Mouse (Mus musculus) retina, postnatal 7 days (tissue): Measurements from ENCODE around the gene Pml.
A peak's percentile ranks its signal among the peaks of the same experiment; 100 is the strongest.
"Not testable (repeated sequence)": the region's sequence is repeated elsewhere in the genome, so short reads cannot be mapped to it uniquely, and the experiment has no call there.

ENCODE experiments used
- DNase-seq: peaks from one replicate; pipeline ENCODE4 v3.0.0-alpha.2; 2012; ENCODE audit warnings: low read depth, low spot score

Gene Pml

GRCm38 (mm10) chr9:58271551-58271950 lies 22.0 kb upstream of the Pml start:
- DNase-seq: not testable (repeated sequence)

- DNase-seq: no peak
Observed at GRCm38 (mm10) chr9:58271109-58271508, 21.5 kb upstream of the Pml start.

DNA sequence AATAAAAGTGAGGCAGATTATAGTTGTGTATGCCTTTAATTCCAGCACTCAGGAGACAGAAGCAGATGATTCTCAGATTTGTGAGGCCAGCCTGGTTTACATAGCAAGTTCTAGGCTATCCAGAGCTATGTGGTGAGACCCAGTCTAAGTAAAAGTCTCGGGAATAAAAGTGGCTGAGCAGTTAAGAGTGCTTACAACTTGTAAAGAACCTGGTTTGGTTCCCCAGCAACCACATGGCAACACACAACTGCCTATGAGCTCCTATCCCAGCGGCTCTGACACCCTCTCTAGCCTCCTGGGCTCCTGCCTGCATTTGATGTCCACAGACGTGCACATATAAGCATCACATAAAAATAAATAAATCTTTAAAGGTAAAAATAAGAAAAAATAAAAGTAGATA lies 20.5 kb upstream of the Pml start:
- DNase-seq: no peak

DNA sequence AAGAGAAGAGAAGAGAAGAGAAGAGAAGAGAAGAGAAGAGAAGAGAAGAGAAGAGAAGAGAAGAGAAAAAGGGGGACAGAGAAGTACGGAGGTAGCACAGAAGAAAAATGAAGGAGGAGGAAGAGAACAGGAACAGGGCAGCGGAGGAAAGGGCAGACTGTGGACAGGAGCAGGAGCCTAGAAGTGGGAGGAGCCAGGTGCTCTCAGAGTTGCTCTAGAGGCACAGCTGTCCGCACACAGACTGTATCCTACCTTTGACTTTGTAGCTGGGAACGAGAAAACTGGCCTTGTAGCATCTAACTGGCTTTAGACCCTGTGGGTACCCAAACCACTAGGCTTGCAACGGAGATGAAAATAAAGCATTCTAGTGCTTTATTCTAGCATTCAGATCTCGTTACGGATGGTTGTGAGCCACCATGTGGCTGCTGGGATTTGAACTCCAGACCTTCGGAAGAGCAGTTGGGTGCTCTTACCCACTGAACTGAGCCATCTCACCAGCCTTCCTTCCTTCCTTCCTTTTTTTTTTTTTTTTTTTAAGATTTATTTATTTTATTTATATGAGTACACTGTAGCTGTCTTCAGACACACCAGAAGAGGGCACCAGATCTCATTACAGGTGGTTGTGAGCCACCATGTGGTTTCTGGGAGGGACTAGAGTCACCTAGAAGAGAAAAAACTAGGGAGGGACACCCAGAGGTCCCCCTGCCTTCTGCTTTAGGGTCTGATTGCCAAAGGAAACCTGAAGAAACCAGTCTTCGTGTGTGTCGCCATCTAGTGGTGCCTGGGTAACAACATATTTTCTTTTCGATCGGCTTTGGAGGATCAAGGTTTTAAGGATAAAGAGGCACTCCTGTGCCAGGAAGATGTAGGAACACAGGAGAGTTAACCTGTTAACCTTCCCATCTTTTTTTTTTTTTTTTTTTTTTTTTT lies 19.1 kb upstream of the Pml start:
- peak; percentile 58 for DNase-seq

DNA sequence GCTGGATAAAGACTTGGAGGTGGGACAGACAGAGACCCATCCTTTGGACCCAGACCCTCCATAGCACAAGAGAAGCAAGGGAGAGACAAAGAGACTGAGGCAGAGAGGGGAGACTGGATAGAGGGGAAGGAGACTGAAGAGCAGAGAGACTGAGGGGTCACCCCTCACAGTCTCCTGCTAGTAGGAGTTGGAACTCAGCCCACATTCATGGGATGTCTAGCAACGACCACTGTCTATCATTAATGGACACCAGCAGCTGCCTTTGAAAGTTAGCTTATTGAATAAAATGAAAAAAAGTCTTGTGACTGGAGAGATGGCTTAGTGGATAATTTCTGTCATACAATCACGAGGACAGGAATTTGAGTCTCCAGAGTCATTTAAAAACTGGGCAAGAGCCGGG lies 17.5 kb upstream of the Pml start:
- no peak for DNase-seq

DNA sequence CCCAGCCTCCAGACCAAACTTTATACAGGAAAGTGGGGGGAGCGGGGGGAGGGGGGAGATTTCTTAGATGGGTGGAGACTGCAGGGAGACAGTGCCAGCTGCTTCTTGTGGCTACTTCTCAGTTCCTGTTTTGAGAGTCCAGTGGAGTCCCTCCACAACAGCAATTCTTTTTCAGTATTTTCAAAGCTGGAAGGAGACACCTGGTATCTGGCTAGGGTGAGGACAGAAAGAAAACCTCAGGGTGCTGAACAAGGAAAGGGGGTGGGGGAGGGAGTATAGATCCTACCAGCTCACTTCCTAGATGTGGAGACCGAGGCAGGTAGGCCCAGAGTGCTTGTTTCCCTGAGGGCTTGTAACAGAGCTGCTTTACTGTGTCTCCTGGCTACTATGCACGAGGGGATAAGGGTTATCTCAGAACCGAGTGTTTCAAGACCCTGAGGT lies 17.0 kb upstream of the Pml start:
- DNase-seq: no peak

DNA sequence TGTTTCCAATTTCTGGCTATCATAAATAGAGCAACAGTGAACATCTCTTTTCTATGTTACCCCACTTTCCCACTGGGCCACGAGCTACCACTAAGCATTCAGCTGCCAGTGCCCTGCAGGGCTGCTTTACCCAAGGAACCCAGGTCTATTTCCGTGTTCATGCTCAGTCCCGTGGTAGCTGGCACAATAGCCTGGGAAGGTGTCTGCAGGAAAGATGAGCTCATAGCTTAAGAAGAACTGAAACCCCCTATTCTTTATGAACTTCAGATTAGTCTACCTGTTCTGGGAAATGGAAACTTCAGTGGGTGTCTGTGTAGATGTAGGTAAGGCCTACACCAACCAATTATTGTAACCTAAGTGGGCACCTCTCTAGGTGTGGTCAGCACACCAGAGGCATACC lies 15.8 kb upstream of the Pml start:
- no peak for DNase-seq

DNA sequence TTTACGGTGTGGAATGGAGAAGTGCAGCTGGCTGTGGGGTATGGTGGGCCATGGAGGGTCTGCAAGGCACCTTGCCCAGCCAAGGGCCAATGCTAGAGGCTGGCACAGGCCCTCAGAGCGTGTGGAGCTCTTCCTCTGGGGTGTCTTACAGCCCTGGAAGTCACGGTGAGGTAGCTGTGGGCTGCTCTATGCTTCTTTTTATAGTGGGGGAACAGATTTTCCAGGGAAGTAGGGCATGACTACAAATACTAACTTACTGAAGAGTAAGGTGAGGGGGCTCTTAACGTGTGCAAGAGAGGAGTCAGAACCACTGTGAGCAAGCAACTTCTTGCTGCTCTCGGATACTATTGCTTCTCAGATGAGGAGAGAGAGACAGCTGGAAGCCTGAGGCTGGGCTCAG lies 12.9 kb upstream of the Pml start:
- DNase-seq: no peak

- DNase-seq: no peak
Observed at GRCm38 (mm10) chr9:58255704-58256685, 6.4 kb upstream of the Pml start.

GRCm38 (mm10) chr9:58255105-58255504 lies 5.5 kb upstream of the Pml start:
- no peak for DNase-seq

GRCm38 (mm10) chr9:58253805-58254122 lies 4.2 kb upstream of the Pml start:
- not testable (repeated sequence) for DNase-seq

DNA sequence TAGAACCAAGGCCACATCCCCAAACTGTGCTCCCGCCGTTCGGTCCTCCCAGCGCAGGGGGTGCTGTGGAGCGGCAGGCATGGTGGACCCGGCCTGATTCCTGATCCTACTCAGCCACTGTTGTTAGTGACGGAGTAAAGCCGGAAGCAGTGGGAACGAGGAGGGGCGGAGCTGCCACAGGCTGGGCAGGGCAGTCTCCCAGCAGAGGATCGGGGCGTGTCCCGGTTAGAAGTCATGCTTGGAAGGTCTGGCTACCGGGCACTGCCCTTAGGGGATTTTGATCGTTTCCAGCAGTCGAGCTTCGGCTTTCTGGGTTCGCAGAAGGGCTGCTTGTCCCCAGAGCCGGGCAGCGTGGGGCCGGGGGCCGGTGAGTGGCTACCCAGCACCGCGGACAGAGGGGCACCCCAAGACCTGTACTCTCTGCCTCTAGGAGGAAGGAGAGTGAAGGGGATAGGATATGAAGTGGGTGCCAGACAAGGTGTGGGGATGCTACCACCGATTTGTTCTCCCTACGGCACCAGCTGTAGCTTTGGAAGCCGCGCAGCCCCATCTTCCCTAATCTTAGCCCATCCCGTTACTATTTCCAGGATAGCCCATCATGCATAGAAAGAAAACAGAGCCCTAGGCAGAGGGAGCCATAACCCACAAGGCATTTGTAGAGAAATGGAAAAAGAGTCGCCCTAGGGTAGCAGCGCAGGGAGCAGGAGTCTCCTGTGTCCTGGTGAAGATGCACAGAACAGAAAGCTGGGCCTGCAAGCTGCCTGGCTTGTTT lies 3.6 kb upstream of the Pml start, which contains the start of gene Stoml1:
Gene Stoml1, plus strand, starts transcription at position 132 of the 772 bp plus-strand sequence.
- peak; percentile 87 for DNase-seq

DNA sequence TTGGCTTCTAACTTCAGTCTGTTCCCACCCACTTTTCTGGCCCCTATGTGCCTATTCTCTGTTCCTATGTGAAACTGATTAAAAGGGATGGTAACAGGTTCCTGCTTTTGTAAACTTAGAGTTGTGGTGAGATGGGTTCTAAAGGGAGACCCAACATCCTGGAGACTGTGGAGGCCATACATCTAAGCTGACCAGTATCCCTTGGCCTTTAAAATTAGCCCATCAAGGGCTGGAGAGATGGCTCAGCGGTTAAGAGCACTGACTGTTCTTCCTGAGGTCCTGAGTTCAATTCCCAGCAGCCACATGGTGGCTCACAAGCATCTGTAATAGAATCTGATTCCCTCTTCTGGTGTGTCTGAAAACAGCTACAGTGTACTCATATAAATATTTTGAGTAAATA lies 1.1 kb upstream of the Pml start:
- not testable (repeated sequence) for DNase-seq

DNA sequence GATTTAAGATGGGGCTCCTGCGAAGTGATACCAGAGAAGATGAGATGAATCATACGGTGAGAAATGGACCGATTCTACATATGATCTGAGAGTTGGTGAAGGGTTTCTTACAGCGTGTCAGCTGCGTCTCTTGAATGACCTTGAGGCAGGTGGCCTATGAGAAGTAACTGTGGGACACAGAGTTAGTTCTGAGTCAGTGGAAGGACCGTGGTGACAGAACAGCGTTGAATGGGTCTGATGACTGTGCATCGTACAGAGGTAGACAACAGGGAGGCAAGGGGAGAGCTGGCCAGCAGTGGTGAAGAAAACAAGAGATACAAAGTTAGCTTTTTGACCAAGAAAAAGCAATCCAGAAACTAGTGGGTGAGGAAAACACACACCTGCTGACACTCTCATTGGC lies 736 bp upstream of the Pml start:
- no peak for DNase-seq

- no peak for DNase-seq
Observed at GRCm38 (mm10) chr9:58248746-58249413, 706 bp downstream of the Pml start.

DNA sequence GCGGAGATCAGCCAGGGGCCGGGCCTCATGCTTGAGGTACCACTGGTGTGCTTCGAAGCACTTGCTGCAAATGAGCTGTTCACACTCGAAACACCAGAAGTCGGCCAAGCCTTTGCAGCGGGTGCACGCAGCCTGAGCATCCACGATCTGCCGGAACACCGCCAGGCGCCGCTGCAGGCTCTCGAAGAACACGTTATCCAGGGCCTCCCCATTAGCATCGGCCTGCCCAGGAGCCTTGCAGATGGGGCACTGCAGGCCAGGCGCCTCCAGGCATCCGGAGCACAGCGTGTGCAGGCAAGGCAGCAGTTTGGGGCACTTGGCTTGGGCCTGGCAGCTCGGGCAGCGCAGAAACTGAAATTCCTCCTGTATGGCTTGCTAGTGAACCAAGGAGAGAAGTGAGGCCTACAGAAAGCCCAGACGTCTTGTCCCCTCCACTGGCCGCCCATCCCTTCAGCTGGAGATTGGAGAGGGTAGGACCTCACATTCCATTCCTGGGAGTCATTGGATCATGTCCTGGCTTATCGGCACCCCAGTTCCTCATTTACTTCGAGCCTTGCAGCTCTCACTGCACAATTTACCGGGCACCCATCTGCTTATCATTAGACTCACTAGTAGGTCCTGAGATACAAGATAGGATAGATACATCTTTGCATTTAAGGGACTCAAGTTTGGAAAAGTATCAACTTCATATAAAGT lies 2.4 kb downstream of the Pml start:
- peak; percentile 43 for DNase-seq

GRCm38 (mm10) chr9:58246083-58246591 lies 3.4 kb downstream of the Pml start:
- no peak for DNase-seq

DNA sequence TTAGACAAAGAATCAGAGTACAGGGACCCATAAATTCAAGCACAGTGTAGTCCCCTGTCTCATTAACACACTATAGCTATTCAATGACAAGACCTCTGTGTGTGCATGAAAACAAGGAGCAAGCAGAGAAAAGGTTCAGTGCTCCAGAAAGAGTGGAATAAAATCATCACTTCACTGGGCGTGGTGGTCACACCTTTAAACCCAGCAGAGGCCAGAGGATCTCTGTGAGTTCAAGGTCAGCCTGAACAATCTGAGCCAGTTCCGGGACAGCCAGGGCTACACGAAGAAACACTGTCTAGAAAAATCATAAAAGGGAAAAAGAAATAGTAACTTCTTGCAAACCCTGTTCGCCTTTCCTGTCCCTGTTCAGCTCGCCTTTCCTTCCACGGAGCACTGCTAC lies 5.9 kb downstream of the Pml start:
- no peak for DNase-seq

DNA sequence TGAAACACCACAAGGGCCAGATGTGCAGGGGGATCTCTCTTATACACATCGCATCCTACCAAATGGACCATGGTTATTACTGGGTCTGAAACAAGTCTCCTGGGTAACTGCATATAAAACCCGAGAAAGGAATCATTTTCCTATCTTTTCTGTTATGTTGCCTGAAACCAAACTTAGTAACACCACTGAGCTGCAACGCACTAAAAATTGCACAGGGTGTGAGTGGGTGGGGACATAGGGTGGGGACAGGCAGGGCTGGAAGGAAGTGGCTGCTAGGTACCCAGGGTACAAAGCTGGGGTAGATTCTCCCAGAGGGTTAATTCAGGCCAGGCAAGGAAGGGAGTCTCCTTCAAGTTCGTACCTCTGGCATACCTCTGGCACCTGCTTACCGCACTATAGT lies 6.9 kb downstream of the Pml start:
- no peak for DNase-seq

DNA sequence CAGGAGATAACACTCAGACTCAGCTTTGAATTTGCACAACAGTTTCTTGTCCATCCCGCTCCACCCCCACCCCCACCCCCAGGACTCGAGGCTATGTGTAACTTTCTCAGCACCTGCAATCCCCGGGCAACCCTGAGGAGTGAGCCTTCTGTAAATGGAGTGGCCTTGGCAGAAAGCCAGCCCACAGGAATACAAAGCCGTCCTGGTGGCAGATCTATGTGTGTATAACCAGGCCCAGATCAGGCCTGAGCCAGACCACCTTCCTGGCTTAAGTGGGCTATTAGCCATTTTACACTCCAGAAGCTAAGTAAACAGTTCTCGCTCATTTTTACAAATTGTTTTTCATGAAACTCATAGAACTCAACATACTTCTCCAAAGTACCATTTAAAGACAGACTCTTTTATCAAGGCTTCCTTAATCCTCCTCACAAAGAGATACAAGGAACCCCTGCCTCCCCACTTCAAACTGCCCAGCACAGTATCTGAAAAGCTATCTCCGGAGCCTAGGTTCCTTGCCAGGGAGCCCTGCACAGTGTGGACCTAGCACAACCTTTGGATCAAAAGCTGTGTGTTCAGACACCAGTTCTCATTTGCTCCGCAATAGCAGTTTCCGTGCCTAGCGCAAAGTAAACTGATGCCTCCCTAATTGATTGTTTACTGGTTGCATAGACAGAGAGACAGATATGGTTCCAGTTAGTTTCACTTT lies 7.7 kb downstream of the Pml start:
- no peak for DNase-seq
